Mouse (Mus musculus) gastrocnemius, postnatal 14 days (tissue): Measurements from ENCODE around the gene Gm2956. TPM values are rescaled to one million over a fixed set of nuclear protein-coding genes. Genes with fewer than 3 reads are reported as not detected.
"Not testable (repeated sequence)": the region's sequence is repeated elsewhere in the genome, so short reads cannot be mapped to it uniquely, and the experiment has no call there.

ENCODE experiments used
- DNase-seq: peaks from one replicate; pipeline ENCODE4 v3.0.0; 2021; ENCODE audit warnings: mixed read lengths
- intact Hi-C: fragments of 180-260 bp; cut with DNase I; formaldehyde crosslinking; loops from one replicate; pipeline ENCODE4 v1.15.1; 2025; ENCODE audit warnings: low total_unique reads
- long read RNA-seq, 2 experiments: library from polyadenylated mRNA; stranded (forward); transcript quantifications; one replicate each; pipeline ENCODE4 v2.0.0; 2021
- total RNA-seq, 2 experiments: library from RNA; stranded (reverse); gene quantifications; 2 replicates each; pipeline ENCODE4 v1.2.3; 2021

Gene Gm2956
- not detected for total RNA-seq
- long read RNA-seq, experiment 1, partial matches to known transcripts: 0 of 4 reads
- long read RNA-seq, experiment 1, other reads (novel, unspliced or antisense): 4 of 4 reads
- long read RNA-seq, experiment 2, partial matches to known transcripts: 0 of 5 reads
- long read RNA-seq, experiment 2, other reads (novel, unspliced or antisense): 5 of 5 reads

GRCm38 (mm10) chr14:3332087-3332677 lies at the start of gene Gm2956:
Gene Gm2956, plus strand, starts transcription at chr14:3332627.
- intact Hi-C loops, DNase-seq: not testable (repeated sequence)

- DNase-seq, intact Hi-C loops: not testable (repeated sequence)
Measured at GRCm38 (mm10) chr14:3333406-3333805, 979 bp downstream of the Gm2956 start.

DNA sequence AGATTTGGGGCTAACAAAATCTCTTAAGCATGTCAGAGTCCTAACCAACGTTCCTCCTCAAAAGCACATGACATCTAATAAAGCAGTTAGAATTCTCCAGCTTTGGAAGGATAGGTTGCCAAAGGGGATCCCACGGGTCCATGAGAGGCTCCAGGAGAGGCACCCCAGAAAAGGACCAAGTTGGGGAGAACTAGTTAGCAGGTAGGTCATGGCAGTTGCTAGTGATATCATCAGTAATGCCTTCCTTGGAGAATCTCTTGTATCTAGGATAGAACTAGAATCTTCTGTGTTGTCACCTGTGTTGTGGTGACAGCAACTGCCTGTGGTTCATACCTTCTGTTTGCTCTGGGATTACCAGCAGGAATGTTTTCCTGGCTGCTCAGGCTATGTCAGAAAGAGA lies 62.4 kb downstream of the Gm2956 start, which contains the start of gene Gm10413:
Gene Gm10413, plus strand, starts transcription at position 301 of the 400 bp plus-strand sequence.
- DNase-seq, intact Hi-C loops: not testable (repeated sequence)

Other genes with a start within 250 kb of the Gm2956 start
- gene Gm10340, start 198.6 kb upstream of the Gm2956 start, total RNA-seq: not detected
- gene Gm5795, start 144.4 kb upstream of the Gm2956 start, total RNA-seq: not detected
- 1 to 10 TPM; 1.4 to 2.0 TPM for gene D830030K20Rik, start 124.1 kb upstream of the Gm2956 start, total RNA-seq
- not detected for gene Gm10413, start 62.5 kb downstream of the Gm2956 start, total RNA-seq
- under 1 TPM; 0.29 to 0.39 TPM for gene Gm10409, start 80.0 kb downstream of the Gm2956 start, total RNA-seq
- not detected for gene Gm3005, start 95.5 kb downstream of the Gm2956 start, total RNA-seq
- gene Gm10408, start 116.8 kb downstream of the Gm2956 start, total RNA-seq: not detected